Mouse (Mus musculus) bone marrow macrophage, adult 2 months (primary cell): ENCODE results near the gene Gm49711.

Experiments
- CTCF ChIP-seq: IDR thresholded peaks from 2 replicates; pipeline ENCODE4 v1.5.1; 2012; ENCODE audit warnings: low read depth, mild to moderate bottlenecking, low read length, moderate library complexity
- POLR2A ChIP-seq: IDR thresholded peaks from 2 replicates; pipeline ENCODE4 v1.6.1; 2012; ENCODE audit warnings: mild to moderate bottlenecking, low read depth, low read length, borderline replicate concordance

GRCm38 (mm10) chr16:92019141-92020118 is 38.7 kb upstream of the Gm49711 start:
- TF ChIP-seq POLR2A = no peak
- no peak for TF ChIP-seq CTCF
